Mouse (Mus musculus) limb, embryonic 11.5 days (tissue): ENCODE data around the gene Atp8b4. TPM values are rescaled to one million over a fixed set of nuclear protein-coding genes. Genes with fewer than 3 reads are reported as not detected.

ENCODE experiments used
- ATAC-seq: fragments of 200-750 bp; cut with Nextera tagmentation; 2 replicates; pipeline ENCODE4 v1.8.0; 2017; ENCODE audit warnings: low read depth; ENCODE audit not compliant: insufficient number of reproducible peaks, low FRiP score, low TSS enrichment
- DNase-seq: peaks from one replicate; pipeline ENCODE4 v3.0.0-alpha.2; 2015; ENCODE audit warnings: low spot score
- H3K27ac ChIP-seq: fragments of 300-500 bp; sonication (generic); replicated peaks from 2 replicates; pipeline ENCODE4 v1.5.1; 2014; ENCODE audit warnings: low read depth, mild to moderate bottlenecking, low read length
- H3K27me3 ChIP-seq: fragments of 300-500 bp; sonication (generic); 2 replicates; pipeline ENCODE4 v1.6.1; 2014; ENCODE audit warnings: mild to moderate bottlenecking, low read length, mixed read lengths; ENCODE audit not compliant: control insufficient read depth, insufficient read depth
- H3K36me3 ChIP-seq: fragments of 300-500 bp; sonication (generic); 2 replicates; pipeline ENCODE4 v1.6.1; 2014; ENCODE audit warnings: mild to moderate bottlenecking, low read length, moderate library complexity, mixed read lengths; ENCODE audit not compliant: control insufficient read depth, insufficient read depth
- H3K4me1 ChIP-seq: fragments of 300-500 bp; sonication (generic); 2 replicates; pipeline ENCODE4 v1.6.1; 2014; ENCODE audit warnings: low read length, mixed read lengths; ENCODE audit not compliant: control insufficient read depth, insufficient read depth
- H3K4me2 ChIP-seq: fragments of 300-500 bp; sonication (generic); 2 replicates; pipeline ENCODE4 v1.6.1; 2014; ENCODE audit warnings: low read depth, mild to moderate bottlenecking, moderate library complexity; ENCODE audit not compliant: severe bottlenecking
- H3K4me3 ChIP-seq: fragments of 300-500 bp; sonication (generic); 2 replicates; pipeline ENCODE4 v1.5.1; 2014; ENCODE audit warnings: low read depth, low read length
- H3K9ac ChIP-seq: fragments of 300-500 bp; sonication (generic); 2 replicates; pipeline ENCODE4 v1.6.1; 2014; ENCODE audit warnings: mild to moderate bottlenecking, low read length
- H3K9me3 ChIP-seq: fragments of 300-500 bp; sonication (generic); 2 replicates; pipeline ENCODE4 v1.6.1; 2016; ENCODE audit warnings: low read length; ENCODE audit not compliant: control insufficient read depth
- WGBS: fragments of 180-500 bp; shearing (Covaris S2); extraction: QIAGEN DNeasy Blood & Tissue Kit; methylation state at CpG from one replicate; pipeline ENCODE4 v1.1.7; 2014; 5-methylcytosine and 5-hydroxymethylcytosine counted together
- polyA plus RNA-seq: library from polyadenylated mRNA; unstranded; fragments of >200 nt; fragmentation: Nextera tagmentation; extraction: Ambion mirVana; gene quantifications from 2 replicates; pipeline ENCODE4 v1.2.1, GENCODE M21; 2014

Gene Atp8b4
- polyA plus RNA-seq, 1 experiment from 2014 or later, result 0.07 TPM

- Histone ChIP-seq H3K4me1 (no peaks in the 10 kb centered on the region), H3K4me3 (no peak overlapping the region), H3K4me2 (no peak overlapping the region), H3K27me3 (no peaks in the 10 kb centered on the region), H3K36me3 (no peaks in the 10 kb centered on the region), H3K9me3 (no peaks in the 10 kb centered on the region), H3K27ac (no peak overlapping the region), H3K9ac (no peak overlapping the region)
- ATAC-seq (no peak), DNase-seq (no peak)
- 83% methylated on average over 3 of the region's 3 CpGs for WGBS
Observed at GRCm38 (mm10) chr2:126274826-126275405, 225.6 kb downstream of the Atp8b4 start.

- Histone ChIP-seq H3K4me1 (no peaks in the 10 kb centered on the region), H3K27ac (no peak overlapping the region), H3K9me3 (no peaks in the 10 kb centered on the region), H3K36me3 (no peaks in the 10 kb centered on the region), H3K4me2 (no peak overlapping the region), H3K27me3 (no peaks in the 10 kb centered on the region), H3K4me3 (no peak overlapping the region), H3K9ac (no peak overlapping the region)
- no peak for DNase-seq
- WGBS, result 85% methylated on average over 3 of the region's 3 CpGs
- no peak for ATAC-seq
Observed at GRCm38 (mm10) chr2:126274311-126274710, 226.2 kb downstream of the Atp8b4 start.

Other genes with a start within 250 kb of the Atp8b4 start
- gene Slc27a2, start 51.7 kb upstream of the Atp8b4 start, polyA plus RNA-seq, result 0.23 TPM in 1 of 2 replicates, not detected in the other
- gene Hdc, start 118.6 kb upstream of the Atp8b4 start, polyA plus RNA-seq, result 0.45 and 0.84 TPM in 2 replicates
- gene Gabpb1, start 175.7 kb upstream of the Atp8b4 start, polyA plus RNA-seq, result 109 and 111 TPM in 2 replicates
- 43.7 and 49.2 TPM in 2 replicates for gene Usp8, start 206.7 kb upstream of the Atp8b4 start, polyA plus RNA-seq